Mouse (Mus musculus): ENCODE measurements around the gene Marcksl1.

- TF ChIP-seq POLR2A (IDR thresholded peaks at IDR 0.05; ENCODE audit: low read depth, low read length), result no peak
- TF ChIP-seq CTCF (conservative IDR thresholded peaks at IDR 0.05; ENCODE audit: insufficient read depth, insufficient read length, low read depth, low read length), result no peak
Observed at GRCm38 (mm10) chr4:129557256-129557808, 44.0 kb downstream of the Marcksl1 start.
